Mouse (Mus musculus) hindbrain, embryonic 14.5 days (tissue): Measurements from ENCODE around the gene Ube2f. TPM values are rescaled to one million over a fixed set of nuclear protein-coding genes. Genes with fewer than 3 reads are reported as not detected.

ENCODE experiments used
- ATAC-seq: fragments of 200-750 bp; cut with Nextera tagmentation; 2 replicates; pipeline ENCODE4 v1.8.0; 2017; ENCODE audit warnings: moderate number of reproducible peaks, mild to moderate bottlenecking, moderate TSS enrichment, moderate library complexity; ENCODE audit not compliant: low FRiP score
- DNase-seq: peaks from one replicate; pipeline ENCODE4 v3.0.0-alpha.2; 2015; ENCODE audit warnings: low spot score
- H3K27ac ChIP-seq: fragments of 300-500 bp; sonication (generic); 2 replicates; pipeline ENCODE4 v1.5.1; 2014; ENCODE audit warnings: mild to moderate bottlenecking, moderate library complexity
- H3K27me3 ChIP-seq: fragments of 300-500 bp; sonication (generic); 2 replicates; pipeline ENCODE4 v1.6.1; 2014; ENCODE audit warnings: mild to moderate bottlenecking, low read length, mixed read lengths; ENCODE audit not compliant: control insufficient read depth, insufficient read depth
- H3K36me3 ChIP-seq: fragments of 300-500 bp; sonication (generic); replicated peaks from 2 replicates; pipeline ENCODE4 v1.6.1; 2014; ENCODE audit not compliant: control insufficient read depth, insufficient read depth
- H3K4me1 ChIP-seq: fragments of 300-500 bp; sonication (generic); replicated peaks from 2 replicates; pipeline ENCODE4 v1.6.1; 2014; ENCODE audit warnings: antibody characterized with exemption, low read length, mixed read lengths; ENCODE audit not compliant: control insufficient read depth, insufficient read depth
- H3K4me2 ChIP-seq: fragments of 300-500 bp; sonication (generic); replicated peaks from 2 replicates; pipeline ENCODE4 v1.6.1; 2014; ENCODE audit warnings: mild to moderate bottlenecking, moderate library complexity
- H3K4me3 ChIP-seq: fragments of 300-500 bp; sonication (generic); replicated peaks from 2 replicates; pipeline ENCODE4 v1.5.1; 2014; ENCODE audit warnings: mild to moderate bottlenecking, low read length
- H3K9ac ChIP-seq: fragments of 300-500 bp; sonication (generic); 2 replicates; pipeline ENCODE4 v1.6.1; 2014
- H3K9me3 ChIP-seq: fragments of 300-500 bp; sonication (generic); 2 replicates; pipeline ENCODE4 v1.6.1; 2016; ENCODE audit warnings: low read length; ENCODE audit not compliant: control insufficient read depth
- WGBS: fragments of 180-500 bp; shearing (Covaris S2); extraction: QIAGEN DNeasy Blood & Tissue Kit; methylation state at CpG from one replicate; pipeline ENCODE4 v1.1.7; 2014; 5-methylcytosine and 5-hydroxymethylcytosine counted together
- polyA plus RNA-seq: library from polyadenylated mRNA; unstranded; fragments of >200 nt; fragmentation: Nextera tagmentation; extraction: Ambion mirVana; gene quantifications from 2 replicates; pipeline ENCODE4 v1.2.1, GENCODE M21; 2014

Gene Ube2f
- polyA plus RNA-seq, 1 experiment from 2014 or later: 63.8 TPM

GRCm38 (mm10) chr1:91250415-91251147 is 477 bp downstream of the Ube2f start:
- under 1% methylated on average over 64 of the region's 70 CpGs for WGBS
- H3K9me3 ChIP-seq: no peaks in the 10 kb centered on the region
- peak overlapping the region; percentile 99 for H3K4me3 ChIP-seq
- ATAC-seq (no peak; the same call in 1 of the 2 replicates), DNase-seq (no peak)
- H3K27ac ChIP-seq: peak overlapping the region; percentile 83
- peak overlapping the region; percentile 86 for H3K4me2 ChIP-seq
- peaks cover 24% of the 10 kb centered on the region for H3K4me1 ChIP-seq
- H3K36me3 ChIP-seq: peaks cover 16% of the 10 kb centered on the region
- H3K27me3 ChIP-seq: no peaks in the 10 kb centered on the region
- H3K9ac ChIP-seq: peak overlapping the region; percentile 93

GRCm38 (mm10) chr1:91251148-91251650 is 1.1 kb downstream of the Ube2f start:
- WGBS: 53% methylated on average over 5 of the region's 5 CpGs
- Histone ChIP-seq H3K4me1 (peaks cover 24% of the 10 kb centered on the region), H3K27me3 (no peaks in the 10 kb centered on the region), H3K4me3 (peak overlapping the region; percentile 99), H3K27ac (0 out of 2 replicates have a peak overlapping the region, but pooled peaks have one; percentile 83), H3K36me3 (peaks cover 16% of the 10 kb centered on the region), H3K4me2 (peak overlapping the region; percentile 86), H3K9ac (peak overlapping the region; percentile 93), H3K9me3 (no peaks in the 10 kb centered on the region)
- ATAC-seq: no peak
- no peak for DNase-seq

GRCm38 (mm10) chr1:91251927-91252326 is 1.8 kb downstream of the Ube2f start:
- 63% methylated on average over 8 of the region's 8 CpGs for WGBS

DNA sequence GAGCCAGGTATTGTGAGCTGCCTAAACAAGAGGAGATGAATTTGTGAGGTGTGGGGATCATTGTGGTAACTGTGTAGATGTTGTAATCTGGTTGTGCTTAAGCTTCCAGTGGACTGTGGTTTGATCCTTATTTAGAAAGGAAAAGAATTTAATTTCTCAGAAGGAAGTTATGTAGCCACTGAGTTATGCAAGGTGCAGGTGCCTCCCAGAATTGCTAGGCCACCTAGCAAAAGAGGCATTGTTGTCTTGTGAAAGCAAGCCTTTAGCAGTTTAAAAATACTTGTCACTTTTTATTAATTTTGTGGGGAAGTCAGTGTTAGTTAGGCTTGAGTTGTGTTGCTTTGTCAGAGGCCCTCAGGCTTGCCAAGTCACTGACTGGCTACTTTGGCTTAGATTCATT is 7.8 kb downstream of the Ube2f start:
- H3K27me3 ChIP-seq: no peaks in the 10 kb centered on the region
- peaks cover 16% of the 10 kb centered on the region for H3K36me3 ChIP-seq
- no peak for DNase-seq
- no peaks in the 10 kb centered on the region for H3K9me3 ChIP-seq
- H3K9ac ChIP-seq: no peak overlapping the region
- ATAC-seq: no peak
- H3K4me1 ChIP-seq: no peaks in the 10 kb centered on the region
- no peak overlapping the region for H3K4me3 ChIP-seq
- no peak overlapping the region for H3K4me2 ChIP-seq
- H3K27ac ChIP-seq: no peak overlapping the region

More at GRCm38 (mm10) chr1:91251927-91252326, 1.8 kb downstream of the Ube2f start:
- peaks cover 16% of the 10 kb centered on the region for H3K36me3 ChIP-seq
- DNase-seq (no peak), ATAC-seq (no peak)
- peak overlapping the region; percentile 86 for H3K4me2 ChIP-seq
- H3K9ac ChIP-seq: no peak overlapping the region; the same call in 1 of the 2 replicates
- H3K9me3 ChIP-seq: no peaks in the 10 kb centered on the region
- H3K4me3 ChIP-seq: no peak overlapping the region; the same call in 1 of the 2 replicates
- H3K27me3 ChIP-seq: no peaks in the 10 kb centered on the region
- H3K4me1 ChIP-seq: peaks cover 24% of the 10 kb centered on the region
- no peak overlapping the region for H3K27ac ChIP-seq

DNA sequence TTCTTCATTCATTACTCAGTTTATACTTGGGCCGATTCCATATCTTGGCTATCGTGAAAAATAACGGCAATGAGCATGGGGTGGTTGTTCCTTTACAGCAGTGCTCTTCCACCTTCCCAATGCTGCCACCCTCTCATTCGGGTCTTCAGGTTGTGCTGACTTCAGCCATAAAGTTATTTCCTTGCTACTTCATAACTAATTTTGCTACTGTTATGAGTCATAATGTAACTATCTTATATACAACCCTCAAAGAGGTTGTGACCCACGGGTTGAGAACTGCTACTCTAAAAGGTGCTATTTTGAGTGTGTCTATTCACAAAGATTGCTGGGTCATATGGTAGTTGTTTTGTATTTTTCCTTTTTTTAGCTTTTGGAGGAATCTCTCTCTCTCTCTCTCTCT is 9.7 kb downstream of the Ube2f start:
- H3K9me3 ChIP-seq: no peaks in the 10 kb centered on the region
- whole genome bisulfite sequencing: 92% methylated on average over 5 of the region's 5 CpGs
- H3K27me3 ChIP-seq: no peaks in the 10 kb centered on the region
- no peaks in the 10 kb centered on the region for H3K4me1 ChIP-seq
- H3K36me3 ChIP-seq: peaks cover 4% of the 10 kb centered on the region
- no peak overlapping the region for H3K27ac ChIP-seq
- H3K4me3 ChIP-seq: no peak overlapping the region
- no peak for ATAC-seq
- no peak for DNase-seq
- H3K9ac ChIP-seq: no peak overlapping the region
- H3K4me2 ChIP-seq: no peak overlapping the region

GRCm38 (mm10) chr1:91262508-91262907 is 12.4 kb downstream of the Ube2f start:
- Histone ChIP-seq H3K9me3 (no peaks in the 10 kb centered on the region), H3K27me3 (no peaks in the 10 kb centered on the region), H3K4me2 (no peak overlapping the region), H3K27ac (no peak overlapping the region), H3K4me3 (no peak overlapping the region), H3K4me1 (no peaks in the 10 kb centered on the region), H3K9ac (no peak overlapping the region), H3K36me3 (peaks cover 24% of the 10 kb centered on the region)
- DNase-seq: no peak
- WGBS: 95% methylated on average over 7 of the region's 7 CpGs
- no peak for ATAC-seq

DNA sequence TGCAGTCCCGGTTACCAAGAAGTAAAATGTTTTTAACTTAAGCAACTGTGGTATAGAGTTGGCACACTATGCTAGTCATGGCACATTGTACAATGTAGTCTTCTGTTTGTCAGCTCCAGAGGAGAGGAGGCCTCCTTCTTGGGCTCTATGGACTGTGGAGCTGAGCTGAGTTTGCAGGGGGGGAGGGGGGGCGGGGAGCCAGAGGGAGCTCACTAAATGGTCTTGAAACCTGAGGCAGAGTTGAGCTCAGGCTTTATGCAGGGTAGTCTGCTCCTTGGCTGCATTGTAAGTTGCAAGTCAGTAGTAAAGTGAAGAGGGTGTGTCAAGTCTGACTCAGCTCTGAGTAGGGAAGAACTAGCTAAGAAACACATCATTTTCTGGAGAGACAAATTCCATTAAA is 22.2 kb downstream of the Ube2f start:
- ATAC-seq (no peak), DNase-seq (no peak)
- Histone ChIP-seq H3K9me3 (no peaks in the 10 kb centered on the region), H3K4me1 (no peaks in the 10 kb centered on the region), H3K27me3 (no peaks in the 10 kb centered on the region), H3K4me2 (no peak overlapping the region), H3K36me3 (peaks cover 24% of the 10 kb centered on the region), H3K27ac (no peak overlapping the region), H3K9ac (no peak overlapping the region), H3K4me3 (no peak overlapping the region)
- WGBS: 86% methylated on average over 2 of the region's 2 CpGs

DNA sequence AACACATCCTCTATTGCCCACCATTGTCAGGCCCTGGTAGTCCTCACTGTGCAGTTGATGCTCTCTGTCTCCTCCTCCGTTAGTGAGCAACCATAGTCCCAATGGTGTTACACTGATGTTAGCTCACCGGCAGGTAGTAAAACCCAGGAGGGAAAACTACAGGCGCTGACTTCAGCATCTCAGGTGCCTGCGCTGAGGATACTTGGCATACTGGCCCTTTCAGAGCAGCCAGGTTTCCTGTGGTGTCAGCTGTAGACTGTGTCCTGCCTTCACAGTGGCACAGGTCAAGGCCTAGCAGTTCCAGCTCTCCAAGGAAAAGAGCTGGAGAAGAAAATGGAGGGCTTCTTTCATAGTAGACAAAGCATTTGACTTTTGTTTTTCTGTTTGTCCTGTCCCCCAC is 26.5 kb downstream of the Ube2f start:
- peaks cover 65% of the 10 kb centered on the region for H3K36me3 ChIP-seq
- 93% methylated on average over 4 of the region's 4 CpGs for WGBS
- ATAC-seq: no peak

DNA sequence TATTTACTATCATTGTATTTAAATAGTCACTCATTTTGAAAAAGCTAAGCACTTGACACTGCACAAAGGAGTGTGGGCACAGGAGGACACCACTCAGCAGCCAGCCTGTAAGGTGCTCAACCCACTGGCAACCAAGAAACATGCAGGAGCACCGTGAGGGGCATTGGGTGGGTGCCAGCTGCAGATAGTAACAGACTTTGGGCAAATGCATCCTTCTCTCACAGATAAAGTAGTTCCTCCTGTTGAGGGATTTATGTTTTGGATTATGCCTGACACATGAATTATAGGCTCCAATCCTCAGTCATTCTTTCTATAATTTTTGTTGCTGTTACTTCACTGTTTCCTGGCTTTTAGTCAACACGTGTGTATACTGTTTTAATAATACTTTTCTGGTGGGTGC is 27.4 kb downstream of the Ube2f start:
- WGBS: 94% methylated on average over 2 of the region's 2 CpGs
- H3K4me1 ChIP-seq: no peaks in the 10 kb centered on the region
- H3K27me3 ChIP-seq: no peaks in the 10 kb centered on the region
- peaks cover 69% of the 10 kb centered on the region for H3K36me3 ChIP-seq
- H3K27ac ChIP-seq: no peak overlapping the region
- ATAC-seq (no peak), DNase-seq (no peak)
- no peaks in the 10 kb centered on the region for H3K9me3 ChIP-seq
- H3K9ac ChIP-seq: no peak overlapping the region
- H3K4me3 ChIP-seq: no peak overlapping the region
- H3K4me2 ChIP-seq: no peak overlapping the region

More for the DNA sequence above, 26.5 kb downstream of the Ube2f start:
- Histone ChIP-seq H3K27me3 (no peaks in the 10 kb centered on the region), H3K27ac (no peak overlapping the region), H3K4me2 (no peak overlapping the region), H3K4me3 (no peak overlapping the region), H3K9me3 (no peaks in the 10 kb centered on the region), H3K9ac (no peak overlapping the region), H3K4me1 (no peaks in the 10 kb centered on the region)
- no peak for DNase-seq
